Mouse (Mus musculus) v-Abl transformed pro-B cells (cell line): ENCODE measurements around the gene Map2k2.

ENCODE experiments used
- in situ Hi-C, 2 experiments: fragments of 400-800 bp; cut with MboI; formaldehyde crosslinking; loops; one replicate each; pipeline ENCODE4 v1.15.1; 2025; ENCODE audit not compliant: unreplicated experiment in 2 of 2

The Map2k2 gene

GRCm38 (mm10) chr10:81141455-81142210, 35.9 kb downstream of the Map2k2 start:
- in situ Hi-C loops: no loop called here

GRCm38 (mm10) chr10:81142551-81142981, 36.9 kb downstream of the Map2k2 start:
- in situ Hi-C loops: no loop called here

GRCm38 (mm10) chr10:81143157-81143633, 37.5 kb downstream of the Map2k2 start:
- in situ Hi-C loops: no loop called here

- in situ Hi-C loops: no loop called here
Measured at GRCm38 (mm10) chr10:81143845-81144437, 38.2 kb downstream of the Map2k2 start.

- in situ Hi-C loops: no loop called here
Measured at GRCm38 (mm10) chr10:81144667-81145066, 39.0 kb downstream of the Map2k2 start.

GRCm38 (mm10) chr10:81145307-81145706, 39.6 kb downstream of the Map2k2 start:
- in situ Hi-C loops: no loop called here

- in situ Hi-C loops: no loop called here
Measured at GRCm38 (mm10) chr10:81145778-81146177, 40.1 kb downstream of the Map2k2 start.

- in situ Hi-C loops: no loop called here
Measured at GRCm38 (mm10) chr10:81146296-81146695, 40.6 kb downstream of the Map2k2 start.

- in situ Hi-C loops: no loop called here
Measured at GRCm38 (mm10) chr10:81151261-81151660, 45.5 kb downstream of the Map2k2 start.

- in situ Hi-C loops: no loop called here
Measured at GRCm38 (mm10) chr10:81152609-81153008, 46.9 kb downstream of the Map2k2 start.

GRCm38 (mm10) chr10:81154313-81154712, 48.6 kb downstream of the Map2k2 start:
- in situ Hi-C loops: no loop called here

GRCm38 (mm10) chr10:81154736-81155135, 49.0 kb downstream of the Map2k2 start:
- in situ Hi-C loops: no loop called here

- in situ Hi-C loops: no loop called here
Measured at GRCm38 (mm10) chr10:81161602-81162317, 56.0 kb downstream of the Map2k2 start.

- in situ Hi-C loops: no loop called here
Measured at GRCm38 (mm10) chr10:81162318-81162652, 56.6 kb downstream of the Map2k2 start.

GRCm38 (mm10) chr10:81165118-81165517, 59.4 kb downstream of the Map2k2 start:
- in situ Hi-C loops: loop anchor here in 1 of 2 experiments (5.0 kb wide), 1 partner anchor 33 kb away; no protein-coding TSS in a partner anchor

- in situ Hi-C loops: loop anchor here in 1 of 2 experiments (5.0 kb wide), 1 partner anchor 35 kb away; no protein-coding TSS in a partner anchor
Measured at GRCm38 (mm10) chr10:81167200-81168086, 61.7 kb downstream of the Map2k2 start, which contains the start of gene Pias4. TSS of gene Pias4 (minus strand) at chr10:81167923.

GRCm38 (mm10) chr10:81168087-81168431, 62.3 kb downstream of the Map2k2 start:
- in situ Hi-C loops: loop anchor here in 1 of 2 experiments (5.0 kb wide), 1 partner anchor 36 kb away; no protein-coding TSS in a partner anchor

GRCm38 (mm10) chr10:81168521-81169244, 63.0 kb downstream of the Map2k2 start:
- in situ Hi-C loops: loop anchor here in 1 of 2 experiments (5.0 kb wide), 1 partner anchor 36 kb away; no protein-coding TSS in a partner anchor

GRCm38 (mm10) chr10:81169411-81169900, 63.7 kb downstream of the Map2k2 start:
- in situ Hi-C loops: loop anchor here in 1 of 2 experiments (5.0 kb wide), 1 partner anchor 37 kb away; no protein-coding TSS in a partner anchor
